Mouse (Mus musculus): ENCODE results near the gene 5530401A14Rik.

GRCm38 (mm10) chr11:81841001-81841400 lies 19.5 kb upstream of the 5530401A14Rik start:
- TF ChIP-seq CTCF (IDR thresholded peaks at IDR 0.05; ENCODE audit: low read depth) (no peak), EP300 (IDR thresholded peaks at IDR 0.05; ENCODE audit: low read depth) (no peak)
